In the genomic region with DNA sequence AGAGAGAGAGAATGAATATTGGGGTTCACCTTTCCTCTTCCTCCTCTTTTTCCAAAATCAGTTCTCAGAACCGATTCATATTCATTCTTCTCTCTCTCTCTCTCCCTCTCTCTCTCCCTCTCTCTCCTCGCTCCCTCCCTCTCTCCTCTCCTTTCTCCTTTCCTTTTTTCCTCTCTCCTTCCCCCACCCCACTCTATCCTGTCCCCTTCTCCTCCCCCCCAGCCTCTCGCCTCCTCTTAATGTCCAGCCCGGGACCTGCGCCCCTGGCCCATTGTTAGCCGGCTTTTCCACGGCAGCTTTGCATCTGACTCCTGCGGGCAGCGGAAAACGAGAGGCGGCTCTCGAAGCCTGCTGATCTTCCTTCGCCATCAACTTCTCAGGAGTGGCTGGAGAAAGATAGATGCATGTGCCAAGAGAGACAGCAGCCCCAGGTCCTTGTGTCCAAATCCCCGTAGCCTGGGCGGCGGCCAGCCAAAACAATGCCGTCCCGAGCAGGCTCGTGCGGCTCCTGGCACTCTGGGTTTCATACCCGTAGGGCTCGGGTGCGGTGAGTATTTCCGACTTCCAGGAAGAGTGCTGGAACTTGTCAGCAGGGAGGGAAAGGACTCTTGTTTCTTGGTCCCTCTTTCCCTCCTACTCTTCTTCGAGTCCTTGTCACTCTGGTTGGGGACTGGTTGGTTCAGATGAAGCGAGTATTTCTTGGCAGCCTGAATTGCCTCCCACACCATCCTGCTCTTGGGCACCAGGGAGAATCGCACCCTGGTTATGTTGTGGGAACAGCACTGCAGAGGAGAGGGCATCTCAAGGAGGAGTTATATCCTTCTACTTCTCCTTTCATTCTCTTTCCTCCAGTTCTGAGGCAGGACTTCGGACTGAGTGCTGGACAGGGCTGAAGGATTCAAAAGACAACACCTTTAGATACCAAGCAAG, we compare ENCODE assay signal across 8 mouse cellular contexts. TPM values are rescaled to one million over a fixed set of nuclear protein-coding genes. Genes with fewer than 3 reads are reported as not detected.
DNase-seq lines count a peak whose midpoint lies in the region; ATAC-seq and TF ChIP-seq lines count a peak whose summit lies in the region.

No protein-coding gene starts in this region.

- H3K9ac ChIP-seq in midbrain, postnatal 0 days (replicated peaks; ENCODE audit: low read length, poor library complexity, severe bottlenecking): no peak overlapping the region
- H3K9ac ChIP-seq in stomach, embryonic 15.5 days: peak overlapping the region; percentile 52

- DNase-seq in midbrain, embryonic 10.5 days (ENCODE audit: low spot score): peak; percentile 62
- no peak for DNase-seq in midbrain, postnatal 0 days (ENCODE audit: low spot score)
- DNase-seq in heart, postnatal 4 days: peak; percentile 30
- DNase-seq in limb, embryonic 10.5 days (ENCODE audit: low spot score): peak; percentile 72
- DNase-seq in gastrocnemius, adult 18-20 months (ENCODE audit: low spot score): no peak
- DNase-seq in thymus, adult 18-20 months: no peak

- H3K27me3 ChIP-seq in midbrain, embryonic 10.5 days (ENCODE audit: low read depth, poor library complexity, severe bottlenecking): peaks cover 100% of the 10 kb centered on the region
- peaks cover 73% of the 10 kb centered on the region for H3K27me3 ChIP-seq in midbrain, postnatal 0 days (ENCODE audit: insufficient read depth, low read length)
- peaks cover 50% of the 10 kb centered on the region for H3K27me3 ChIP-seq in limb, embryonic 10.5 days (ENCODE audit: low read depth, poor library complexity, severe bottlenecking)
- peaks cover 9% of the 10 kb centered on the region for H3K27me3 ChIP-seq in stomach, embryonic 15.5 days (replicated peaks)

- WGBS in midbrain, embryonic 10.5 days: under 1% methylated on average over 28 of the region's 28 CpGs
- 2% methylated on average over 28 of the region's 28 CpGs for WGBS in midbrain, postnatal 0 days
- under 1% methylated on average over 28 of the region's 28 CpGs for WGBS in limb, embryonic 10.5 days
- WGBS in stomach, embryonic 15.5 days: 5% methylated on average over 28 of the region's 28 CpGs

- peaks cover 5% of the 10 kb centered on the region for H3K4me1 ChIP-seq in midbrain, embryonic 10.5 days
- no peaks in the 10 kb centered on the region for H3K4me1 ChIP-seq in midbrain, postnatal 0 days (ENCODE audit: insufficient read depth, low read length)
- peaks cover 95% of the 10 kb centered on the region for H3K4me1 ChIP-seq in limb, embryonic 10.5 days
- peaks cover 20% of the 10 kb centered on the region for H3K4me1 ChIP-seq in stomach, embryonic 15.5 days

- no peaks in the 10 kb centered on the region for H3K9me3 ChIP-seq in midbrain, embryonic 10.5 days (replicated peaks)
- H3K9me3 ChIP-seq in midbrain, postnatal 0 days (ENCODE audit: low read length): no peaks in the 10 kb centered on the region
- H3K9me3 ChIP-seq in limb, embryonic 10.5 days (replicated peaks): no peaks in the 10 kb centered on the region
- no peaks in the 10 kb centered on the region for H3K9me3 ChIP-seq in stomach, embryonic 15.5 days

- H3K36me3 ChIP-seq in midbrain, embryonic 10.5 days: no peaks in the 10 kb centered on the region
- H3K36me3 ChIP-seq in midbrain, postnatal 0 days (ENCODE audit: insufficient read depth, low read length): no peaks in the 10 kb centered on the region
- peaks cover 13% of the 10 kb centered on the region for H3K36me3 ChIP-seq in limb, embryonic 10.5 days
- no peaks in the 10 kb centered on the region for H3K36me3 ChIP-seq in stomach, embryonic 15.5 days

- no peak overlapping the region for H3K27ac ChIP-seq in midbrain, embryonic 10.5 days (replicated peaks)
- H3K27ac ChIP-seq in midbrain, postnatal 0 days (ENCODE audit: low read depth, low read length): no peak overlapping the region
- H3K27ac ChIP-seq in limb, embryonic 10.5 days: peak overlapping the region; percentile 90
- H3K27ac ChIP-seq in stomach, embryonic 15.5 days: peak overlapping the region; percentile 89

- TF ChIP-seq CTCF in midbrain, postnatal 0 days (IDR thresholded peaks at IDR 0.05): no peak

- H3K4me2 ChIP-seq in midbrain, postnatal 0 days (ENCODE audit: low read depth, low read length, poor library complexity, severe bottlenecking): no peak overlapping the region
- peak overlapping the region; percentile 58 for H3K4me2 ChIP-seq in stomach, embryonic 15.5 days

- H3K4me3 ChIP-seq in midbrain, embryonic 10.5 days: no peak overlapping the region
- H3K4me3 ChIP-seq in midbrain, postnatal 0 days (ENCODE audit: low read depth, low read length): no peak overlapping the region
- peak overlapping the region; percentile 58 for H3K4me3 ChIP-seq in limb, embryonic 10.5 days
- peak overlapping the region; percentile 45 for H3K4me3 ChIP-seq in stomach, embryonic 15.5 days (replicated peaks)

- ATAC-seq in midbrain, postnatal 0 days (ENCODE audit: low FRiP score): no peak
- no peak for ATAC-seq in stomach, embryonic 15.5 days (ENCODE audit: insufficient read depth, low FRiP score, low read depth)
- ATAC-seq in monocyte, adult 5-6 weeks (replicated peaks; ENCODE audit: insufficient number of reproducible peaks, low FRiP score, low TSS enrichment, poor library complexity, severe bottlenecking): no peak

RNA-seq across cellular contexts. Expression of gene Hoxa2, which starts 1.1 kb away (rescaled TPM):
- 0.26 and 1.9 TPM in 2 replicates for polyA plus RNA-seq in midbrain, embryonic 10.5 days (2016; fragmentation: Nextera tagmentation; extraction: Ambion mirVana)
- total RNA-seq in midbrain, postnatal 0 days (2014; rRNA removed): 1.6 and 3.0 TPM in 2 replicates
- not detected in 2 replicates for polyA plus RNA-seq in midbrain, postnatal 0 days (2015; fragmentation: Nextera tagmentation; extraction: Ambion mirVana)
- total RNA-seq in heart, postnatal 4 days (2021): under 1 TPM; 0.60 to 0.68 TPM
- 4.5 and 5.3 TPM in 2 replicates for polyA plus RNA-seq in limb, embryonic 10.5 days (2016; fragmentation: Nextera tagmentation; extraction: Ambion mirVana)
- polyA plus RNA-seq in stomach, embryonic 15.5 days (2015; fragmentation: Nextera tagmentation; extraction: Ambion mirVana): 8.8 and 12.2 TPM in 2 replicates
- total RNA-seq in gastrocnemius, adult 18-20 months (2021): under 1 TPM; 0.21 to 0.27 TPM
- total RNA-seq in monocyte, adult 5-6 weeks (2017): not detected in 3 replicates

RNA-seq across cellular contexts. Expression of gene Hoxa1, which starts 7.6 kb away (rescaled TPM):
- polyA plus RNA-seq in midbrain, embryonic 10.5 days (2016; fragmentation: Nextera tagmentation; extraction: Ambion mirVana): 0.32 and 0.47 TPM in 2 replicates
- 0.27 TPM in 1 of 2 replicates, not detected in the other for total RNA-seq in midbrain, postnatal 0 days (2014; rRNA removed)
- 0.16 TPM in 1 of 2 replicates, not detected in the other for polyA plus RNA-seq in midbrain, postnatal 0 days (2015; fragmentation: Nextera tagmentation; extraction: Ambion mirVana)
- total RNA-seq in heart, postnatal 4 days (2021): under 1 TPM; 0.19 to 0.23 TPM
- 1.3 and 1.9 TPM in 2 replicates for polyA plus RNA-seq in limb, embryonic 10.5 days (2016; fragmentation: Nextera tagmentation; extraction: Ambion mirVana)
- polyA plus RNA-seq in stomach, embryonic 15.5 days (2015; fragmentation: Nextera tagmentation; extraction: Ambion mirVana): 1.3 and 2.2 TPM in 2 replicates
- under 1 TPM in 1 of 2 experiments, not detected in 1; 0.19 TPM for total RNA-seq in gastrocnemius, adult 18-20 months (2021)
- not detected in 3 replicates for total RNA-seq in monocyte, adult 5-6 weeks (2017)

RNA-seq across cellular contexts. Expression of gene 5730596B20Rik, which starts 11.6 kb away (rescaled TPM):
- not detected in 2 replicates for polyA plus RNA-seq in midbrain, embryonic 10.5 days (2016; fragmentation: Nextera tagmentation; extraction: Ambion mirVana)
- not detected in 2 replicates for total RNA-seq in midbrain, postnatal 0 days (2014; rRNA removed)
- polyA plus RNA-seq in midbrain, postnatal 0 days (2015; fragmentation: Nextera tagmentation; extraction: Ambion mirVana): not detected in 2 replicates
- under 1 TPM; 0.20 to 0.29 TPM for total RNA-seq in heart, postnatal 4 days (2021)
- polyA plus RNA-seq in limb, embryonic 10.5 days (2016; fragmentation: Nextera tagmentation; extraction: Ambion mirVana): 1.1 and 1.3 TPM in 2 replicates
- 2.6 and 3.1 TPM in 2 replicates for polyA plus RNA-seq in stomach, embryonic 15.5 days (2015; fragmentation: Nextera tagmentation; extraction: Ambion mirVana)
- not detected for total RNA-seq in gastrocnemius, adult 18-20 months (2021)
- total RNA-seq in monocyte, adult 5-6 weeks (2017): not detected in 3 replicates

RNA-seq across cellular contexts. Expression of gene Hoxa4, which starts 25.8 kb away (rescaled TPM):
- polyA plus RNA-seq in midbrain, embryonic 10.5 days (2016; fragmentation: Nextera tagmentation; extraction: Ambion mirVana): not detected in 2 replicates
- total RNA-seq in midbrain, postnatal 0 days (2014; rRNA removed): 0.22 TPM in 1 of 2 replicates, not detected in the other
- polyA plus RNA-seq in midbrain, postnatal 0 days (2015; fragmentation: Nextera tagmentation; extraction: Ambion mirVana): not detected in 2 replicates
- total RNA-seq in heart, postnatal 4 days (2021): under 1 TPM; 0.71 to 0.86 TPM
- polyA plus RNA-seq in limb, embryonic 10.5 days (2016; fragmentation: Nextera tagmentation; extraction: Ambion mirVana): 1.6 and 1.8 TPM in 2 replicates
- 4.4 and 5.3 TPM in 2 replicates for polyA plus RNA-seq in stomach, embryonic 15.5 days (2015; fragmentation: Nextera tagmentation; extraction: Ambion mirVana)
- total RNA-seq in gastrocnemius, adult 18-20 months (2021): 1 to 10 TPM; 2.7 to 2.9 TPM
- not detected in 3 replicates for total RNA-seq in monocyte, adult 5-6 weeks (2017)

RNA-seq across cellular contexts. Expression of gene Hoxa5, which starts 38.7 kb away (rescaled TPM):
- not detected in 2 replicates for polyA plus RNA-seq in midbrain, embryonic 10.5 days (2016; fragmentation: Nextera tagmentation; extraction: Ambion mirVana)
- 10.4 TPM in 1 of 2 replicates, not detected in the other for total RNA-seq in midbrain, postnatal 0 days (2014; rRNA removed)
- polyA plus RNA-seq in midbrain, postnatal 0 days (2015; fragmentation: Nextera tagmentation; extraction: Ambion mirVana): not detected in 2 replicates
- total RNA-seq in heart, postnatal 4 days (2021): 1 to 10 TPM; 1.3 to 1.5 TPM
- 9.8 and 10.4 TPM in 2 replicates for polyA plus RNA-seq in limb, embryonic 10.5 days (2016; fragmentation: Nextera tagmentation; extraction: Ambion mirVana)
- 19.8 and 20.2 TPM in 2 replicates for polyA plus RNA-seq in stomach, embryonic 15.5 days (2015; fragmentation: Nextera tagmentation; extraction: Ambion mirVana)
- total RNA-seq in gastrocnemius, adult 18-20 months (2021): 1 to 10 TPM; 2.0 to 2.1 TPM
- 0.39 TPM in 1 of 3 replicates, not detected in the others for total RNA-seq in monocyte, adult 5-6 weeks (2017)

Comparison
In these comparisons a context has a peak if more than half of its experiments do, and no peak if none do; other contexts are left out.
1. DNase-seq: peak in midbrain, embryonic 10.5 days (single experiment), heart, postnatal 4 days (single experiment) and limb, embryonic 10.5 days (single experiment); none in midbrain, postnatal 0 days (single experiment), gastrocnemius, adult 18-20 months (single experiment) and thymus, adult 18-20 months (0 of 2).
2. H3K27ac ChIP-seq: peak in limb, embryonic 10.5 days (single experiment) and stomach, embryonic 15.5 days (single experiment); none in midbrain, embryonic 10.5 days (single experiment) and midbrain, postnatal 0 days (single experiment).
3. H3K4me3 ChIP-seq: peak in limb, embryonic 10.5 days (single experiment) and stomach, embryonic 15.5 days (single experiment); none in midbrain, embryonic 10.5 days (single experiment) and midbrain, postnatal 0 days (single experiment).